Comparison of ENCODE assay signal across 8 mouse cellular contexts in the genomic region with DNA sequence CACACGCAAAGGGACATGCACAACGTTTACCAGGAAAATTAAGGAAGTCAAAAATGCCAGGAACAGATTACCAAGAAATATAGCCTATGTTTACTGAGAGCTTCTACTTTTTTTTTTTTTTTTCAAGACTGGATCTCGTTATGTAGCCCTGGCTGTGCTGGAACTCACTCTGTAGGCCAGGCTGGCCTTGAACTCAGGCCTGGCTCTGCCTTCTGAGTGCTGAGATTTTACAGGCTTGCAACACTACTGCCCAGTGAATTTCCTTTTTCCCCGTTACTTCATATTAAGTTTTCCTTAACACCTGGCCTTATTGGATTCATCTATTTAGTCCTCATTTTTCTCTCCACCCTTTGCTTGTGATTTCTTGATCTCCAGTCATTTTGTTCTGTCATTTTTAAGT. TPM values are rescaled to one million over a fixed set of nuclear protein-coding genes. Genes with fewer than 3 reads are reported as not detected.
DNase-seq lines count a peak whose midpoint lies in the region; ATAC-seq and TF ChIP-seq lines count a peak whose summit lies in the region.

No protein-coding gene starts in this region.

- H3K4me2 ChIP-seq in hindbrain, embryonic 12.5 days (replicated peaks), result peak overlapping the region; percentile 55

- TF ChIP-seq POLR2A in MEL (IDR thresholded peaks at IDR 0.05; ENCODE audit: control insufficient read depth in 1 of 2, insufficient read depth in 1 of 2, low read depth in 1 of 2, low read length in 2 of 2, poor library complexity in 1 of 2), result no peak

- H3K9me3 ChIP-seq in heart, embryonic 10.5 days, result no peaks in the 10 kb centered on the region
- H3K9me3 ChIP-seq in MEL (replicated peaks; ENCODE audit: insufficient read depth, low read length), result no peaks in the 10 kb centered on the region
- no peaks in the 10 kb centered on the region for H3K9me3 ChIP-seq in hindbrain, embryonic 12.5 days (replicated peaks)
- no peaks in the 10 kb centered on the region for H3K9me3 ChIP-seq in midbrain, embryonic 10.5 days (replicated peaks)

- peak overlapping the region; percentile 96 for H3K9ac ChIP-seq in MEL (ENCODE audit: control insufficient read depth, low read depth, low read length, poor library complexity, severe bottlenecking)
- no peak overlapping the region for H3K9ac ChIP-seq in hindbrain, embryonic 12.5 days

- peak overlapping the region; percentile 95 for H3K27ac ChIP-seq in heart, embryonic 10.5 days
- peak overlapping the region; percentile 78 for H3K27ac ChIP-seq in MEL (ENCODE audit: control insufficient read depth, low read depth, low read length)
- peak overlapping the region; percentile 86; the same call in 1 of the 2 replicates for H3K27ac ChIP-seq in hindbrain, embryonic 12.5 days
- peak overlapping the region; percentile 93 for H3K27ac ChIP-seq in midbrain, embryonic 10.5 days (replicated peaks)

- H3K27me3 ChIP-seq in heart, embryonic 10.5 days (ENCODE audit: insufficient read depth, poor library complexity, severe bottlenecking), result no peaks in the 10 kb centered on the region
- H3K27me3 ChIP-seq in MEL (ENCODE audit: control insufficient read depth in 1 of 2, insufficient read depth in 2 of 2, low read length in 2 of 2), result no peaks in the 10 kb centered on the region
- H3K27me3 ChIP-seq in hindbrain, embryonic 12.5 days, result no peaks in the 10 kb centered on the region
- H3K27me3 ChIP-seq in midbrain, embryonic 10.5 days (ENCODE audit: low read depth, poor library complexity, severe bottlenecking), result no peaks in the 10 kb centered on the region

- 90% methylated on average over 4 of the region's 4 CpGs for WGBS in heart, embryonic 10.5 days
- 90% methylated on average over 4 of the region's 4 CpGs for WGBS in hindbrain, embryonic 12.5 days
- WGBS in midbrain, embryonic 10.5 days, result 85% methylated on average over 4 of the region's 4 CpGs

- no peak for DNase-seq in heart, embryonic 10.5 days (ENCODE audit: low spot score)
- DNase-seq in heart, adult 18-20 months, result no peak
- no peak for DNase-seq in MEL (ENCODE audit: low read depth, low spot score)
- DNase-seq in midbrain, embryonic 10.5 days (ENCODE audit: low spot score), result no peak
- DNase-seq in gastrocnemius, postnatal 10 days, result no peak
- no peak for DNase-seq in layer of hippocampus, postnatal 10 days (ENCODE audit: low spot score in 2 of 2)
- no peak for DNase-seq in gastrocnemius, postnatal 25 days

- TF ChIP-seq CTCF in MEL (IDR thresholded peaks at IDR 0.05 in 2 of 3, conservative IDR thresholded peaks at IDR 0.05 in 1 of 3; ENCODE audit: control insufficient read depth in 1 of 3, insufficient read depth in 1 of 3, low read depth in 2 of 3, low read length in 3 of 3, poor library complexity in 1 of 3, severe bottlenecking in 1 of 3), result no peak

- H3K4me3 ChIP-seq in heart, embryonic 10.5 days, result peak overlapping the region; percentile 70
- peak overlapping the region; percentile 90 to 96 for H3K4me3 ChIP-seq in MEL (ENCODE audit: control insufficient read depth in 1 of 2, insufficient read depth in 1 of 2, low read depth in 2 of 2, low read length in 2 of 2)
- H3K4me3 ChIP-seq in hindbrain, embryonic 12.5 days, result peak overlapping the region; percentile 71
- H3K4me3 ChIP-seq in midbrain, embryonic 10.5 days, result peak overlapping the region; percentile 76

- peaks cover 4% of the 10 kb centered on the region; the same call in 1 of the 2 replicates for H3K79me2 ChIP-seq in MEL (ENCODE audit: control insufficient read depth, insufficient read depth, low read length, poor library complexity)

- H3K36me3 ChIP-seq in heart, embryonic 10.5 days, result peaks cover 7% of the 10 kb centered on the region; the same call in 1 of the 2 replicates
- H3K36me3 ChIP-seq in MEL (ENCODE audit: control insufficient read depth in 1 of 2, insufficient read depth in 2 of 2, low read length in 2 of 2), result peaks cover 0 to 6% of the 10 kb centered on the region in 2 experiments; a peak in 2 of 4 replicates
- 0 out of 2 replicates have a peak, but pooled peaks cover 5% of the 10 kb centered on the region for H3K36me3 ChIP-seq in hindbrain, embryonic 12.5 days
- peaks cover 18% of the 10 kb centered on the region for H3K36me3 ChIP-seq in midbrain, embryonic 10.5 days

- no peak for TF ChIP-seq RAD21 in MEL (IDR thresholded peaks at IDR 0.05; ENCODE audit: low read depth, low read length)

- ATAC-seq in hindbrain, embryonic 12.5 days (ENCODE audit: low FRiP score), result peak; percentile 41

- H3K4me1 ChIP-seq in heart, embryonic 10.5 days, result peaks cover 7% of the 10 kb centered on the region; the same call in 1 of the 2 replicates
- peaks cover 2 to 3% of the 10 kb centered on the region in 2 experiments; a peak in 2 of 4 replicates for H3K4me1 ChIP-seq in MEL (ENCODE audit: control insufficient read depth in 1 of 2, insufficient read depth in 2 of 2, low read length in 2 of 2)
- peaks cover 9% of the 10 kb centered on the region for H3K4me1 ChIP-seq in hindbrain, embryonic 12.5 days
- peaks cover 11% of the 10 kb centered on the region for H3K4me1 ChIP-seq in midbrain, embryonic 10.5 days

- no peak for TF ChIP-seq EP300 in MEL (IDR thresholded peaks at IDR 0.05; ENCODE audit: low read depth in 1 of 2, low read length in 2 of 2)

TF ChIP-seq in MEL, 35 proteins besides CTCF, POLR2A, EP300 and RAD21:
- no peak for TF ChIP-seq E2F4 (IDR thresholded peaks at IDR 0.05; ENCODE audit: borderline replicate concordance, low read depth, low read length)
- TF ChIP-seq ZNF384 (IDR thresholded peaks at IDR 0.05; ENCODE audit: low read depth, low read length), result peak; percentile 27; the same call in 1 of the 2 replicates

RNA-seq across cellular contexts. Expression of a gene that starts 2.5 kb away (rescaled TPM):
- 5.8 and 6.6 TPM in 2 replicates for polyA plus RNA-seq in heart, embryonic 10.5 days (2016; fragmentation: Nextera tagmentation; extraction: Ambion mirVana)
- 1 to 10 TPM; 4.1 to 5.6 TPM for total RNA-seq in heart, adult 18-20 months (2021)
- 2.6 and 2.7 TPM in 2 replicates for total RNA-seq in MEL (2012; rRNA removed)
- polyA plus RNA-seq in MEL (2012; ENCODE audit: insufficient read depth in 1 of 2, insufficient read length in 2 of 2, low read depth in 1 of 2, low replicate concordance in 2 of 2, missing spikeins in 1 of 2), result 1 to 10 TPM in 1 of 2 experiments, not detected in 1; 2.3 TPM
- polyA plus RNA-seq in hindbrain, embryonic 12.5 days (2016; fragmentation: Nextera tagmentation; extraction: Ambion mirVana), result 10.9 and 11.8 TPM in 2 replicates
- 7.8 and 9.7 TPM in 2 replicates for polyA plus RNA-seq in midbrain, embryonic 10.5 days (2016; fragmentation: Nextera tagmentation; extraction: Ambion mirVana)
- total RNA-seq in gastrocnemius, postnatal 10 days (2021), result 1 to 10 TPM; 5.9 to 7.5 TPM
- total RNA-seq in layer of hippocampus, postnatal 10 days (2021), result 1 to 10 TPM; 6.8 to 7.9 TPM
- total RNA-seq in gastrocnemius, postnatal 25 days (2021), result 1 to 10 TPM; 4.4 to 7.0 TPM

RNA-seq across cellular contexts. Expression of a gene that starts 25.5 kb away (rescaled TPM):
- polyA plus RNA-seq in heart, embryonic 10.5 days (2016; fragmentation: Nextera tagmentation; extraction: Ambion mirVana), result 7.8 and 11.0 TPM in 2 replicates
- 1 to 10 TPM; 1.3 to 1.5 TPM for total RNA-seq in heart, adult 18-20 months (2021)
- total RNA-seq in MEL (2012; rRNA removed), result 2.2 and 2.5 TPM in 2 replicates
- 1 to 10 TPM in 1 of 2 experiments, not detected in 1; 2.5 TPM for polyA plus RNA-seq in MEL (2012; ENCODE audit: insufficient read depth in 1 of 2, insufficient read length in 2 of 2, low read depth in 1 of 2, low replicate concordance in 2 of 2, missing spikeins in 1 of 2)
- polyA plus RNA-seq in hindbrain, embryonic 12.5 days (2016; fragmentation: Nextera tagmentation; extraction: Ambion mirVana), result 19.0 and 22.1 TPM in 2 replicates
- polyA plus RNA-seq in midbrain, embryonic 10.5 days (2016; fragmentation: Nextera tagmentation; extraction: Ambion mirVana), result 18.6 and 20.7 TPM in 2 replicates
- total RNA-seq in gastrocnemius, postnatal 10 days (2021), result 1 to 10 TPM; 1.9 to 3.5 TPM
- total RNA-seq in layer of hippocampus, postnatal 10 days (2021), result 1 to 10 TPM; 8.5 to 8.8 TPM
- total RNA-seq in gastrocnemius, postnatal 25 days (2021), result 1 to 10 TPM; 1.4 to 1.7 TPM

RNA-seq across cellular contexts. Expression of a gene that starts 41.4 kb away (rescaled TPM):
- 4.1 and 4.9 TPM in 2 replicates for polyA plus RNA-seq in heart, embryonic 10.5 days (2016; fragmentation: Nextera tagmentation; extraction: Ambion mirVana)
- not detected for total RNA-seq in heart, adult 18-20 months (2021)
- 2.0 and 3.2 TPM in 2 replicates for total RNA-seq in MEL (2012; rRNA removed)
- polyA plus RNA-seq in MEL (2012; ENCODE audit: insufficient read depth in 1 of 2, insufficient read length in 2 of 2, low read depth in 1 of 2, low replicate concordance in 2 of 2, missing spikeins in 1 of 2), result 1 to 10 TPM in 1 of 2 experiments, not detected in 1; 1.1 TPM
- polyA plus RNA-seq in hindbrain, embryonic 12.5 days (2016; fragmentation: Nextera tagmentation; extraction: Ambion mirVana), result 16.7 and 18.5 TPM in 2 replicates
- 10.7 and 14.2 TPM in 2 replicates for polyA plus RNA-seq in midbrain, embryonic 10.5 days (2016; fragmentation: Nextera tagmentation; extraction: Ambion mirVana)
- total RNA-seq in gastrocnemius, postnatal 10 days (2021), result 1 to 10 TPM in 1 of 2 experiments, not detected in 1; 2.1 TPM
- total RNA-seq in layer of hippocampus, postnatal 10 days (2021), result 1 to 10 TPM; 6.0 to 7.2 TPM
- total RNA-seq in gastrocnemius, postnatal 25 days (2021), result 1 to 10 TPM; 1.9 to 3.3 TPM
